Mouse (Mus musculus) neural tube, embryonic 11.5 days (tissue): ENCODE measurements at regions not wholly inside any gene's neighbourhood (a gene's known extent, or its start where the extent isn't known, plus 50 kb on each side); places are given as distances from the start of the nearest gene placed in this dataset.

Source experiments
- ATAC-seq: fragments of 200-750 bp; cut with Nextera tagmentation; 2 replicates; pipeline ENCODE4 v1.8.0; 2017; ENCODE audit warnings: moderate number of reproducible peaks, mild to moderate bottlenecking, moderate TSS enrichment, moderate library complexity; ENCODE audit not compliant: insufficient read depth, low FRiP score, low TSS enrichment
- DNase-seq: peaks from one replicate; pipeline ENCODE4 v3.0.0-alpha.2; 2015; ENCODE audit warnings: low spot score
- H3K27ac ChIP-seq: fragments of 300-500 bp; sonication (generic); 2 replicates; pipeline ENCODE4 v1.5.1; 2014; ENCODE audit warnings: low read depth, mild to moderate bottlenecking, low read length
- H3K27me3 ChIP-seq: fragments of 300-500 bp; sonication (generic); 2 replicates; pipeline ENCODE4 v1.6.1; 2014; ENCODE audit warnings: mild to moderate bottlenecking, low read length, mixed read lengths; ENCODE audit not compliant: control insufficient read depth, insufficient read depth
- H3K36me3 ChIP-seq: fragments of 300-500 bp; sonication (generic); 2 replicates; pipeline ENCODE4 v1.6.1; 2014; ENCODE audit warnings: mild to moderate bottlenecking, low read length, moderate library complexity, mixed read lengths; ENCODE audit not compliant: control insufficient read depth, insufficient read depth
- H3K4me1 ChIP-seq: fragments of 300-500 bp; sonication (generic); 2 replicates; pipeline ENCODE4 v1.6.1; 2014; ENCODE audit warnings: low read length, mixed read lengths; ENCODE audit not compliant: control insufficient read depth, insufficient read depth
- H3K4me2 ChIP-seq: fragments of 300-500 bp; sonication (generic); 2 replicates; pipeline ENCODE4 v1.6.1; 2014; ENCODE audit warnings: low read depth, mild to moderate bottlenecking, moderate library complexity
- H3K4me3 ChIP-seq: fragments of 300-500 bp; sonication (generic); 2 replicates; pipeline ENCODE4 v1.5.1; 2014; ENCODE audit warnings: low read depth, low read length
- H3K9ac ChIP-seq: fragments of 300-500 bp; sonication (generic); 2 replicates; pipeline ENCODE4 v1.6.1; 2014; ENCODE audit warnings: mild to moderate bottlenecking, low read length
- H3K9me3 ChIP-seq: fragments of 300-500 bp; sonication (generic); 2 replicates; pipeline ENCODE4 v1.6.1; 2016; ENCODE audit warnings: low read length; ENCODE audit not compliant: control insufficient read depth
- WGBS: fragments of 180-500 bp; shearing (Covaris S2); extraction: QIAGEN DNeasy Blood & Tissue Kit; methylation state at CpG from one replicate; pipeline ENCODE4 v1.1.7; 2014; 5-methylcytosine and 5-hydroxymethylcytosine counted together

DNA sequence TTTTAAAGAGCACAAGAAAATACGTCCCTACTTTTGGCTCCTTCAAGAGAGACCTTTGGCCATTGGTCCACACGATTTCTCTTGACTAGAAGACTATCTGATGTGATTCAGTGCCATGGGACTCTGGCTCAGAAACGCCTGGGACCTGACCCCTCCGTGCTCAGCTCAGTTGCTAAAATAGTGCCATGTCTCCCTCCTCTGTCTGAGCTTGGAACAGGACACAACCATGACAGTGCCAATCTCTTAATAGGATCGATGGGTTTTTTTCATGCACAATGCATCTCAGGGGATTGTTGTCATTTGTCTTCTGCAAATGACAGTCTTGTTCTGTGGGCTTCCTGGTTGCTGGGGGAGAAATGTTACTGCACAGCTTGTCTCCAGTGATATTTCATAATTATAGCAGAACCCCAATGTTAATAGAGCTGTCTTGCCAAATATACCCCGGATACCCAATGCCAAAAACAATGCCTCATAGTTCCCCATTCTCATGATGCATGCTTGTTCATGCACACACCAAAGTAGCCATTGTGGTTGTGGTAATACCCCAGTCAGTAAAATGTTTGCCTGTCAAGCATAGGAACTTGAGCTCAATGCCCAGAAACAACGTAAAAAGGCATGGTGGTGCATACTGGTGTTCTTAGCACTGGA lies 216.7 kb upstream of the Ercc4 start:
- 86% methylated on average over 7 of the region's 7 CpGs for WGBS
- DNase-seq (no peak), ATAC-seq (no peak)
- Histone ChIP-seq H3K4me1 (no peaks in the 10 kb centered on the region), H3K9me3 (no peaks in the 10 kb centered on the region), H3K27me3 (no peaks in the 10 kb centered on the region), H3K4me2 (no peak overlapping the region), H3K36me3 (no peaks in the 10 kb centered on the region), H3K4me3 (no peak overlapping the region), H3K27ac (no peak overlapping the region), H3K9ac (no peak overlapping the region)

- no peaks in the 10 kb centered on the region for H3K9me3 ChIP-seq
- H3K4me3 ChIP-seq = no peak overlapping the region
- H3K4me1 ChIP-seq = no peaks in the 10 kb centered on the region; the same call in 1 of the 2 replicates
- ATAC-seq (no peak), DNase-seq (no peak)
- no peak overlapping the region for H3K27ac ChIP-seq
- H3K36me3 ChIP-seq = no peaks in the 10 kb centered on the region
- no peaks in the 10 kb centered on the region for H3K27me3 ChIP-seq
- 87% methylated on average over 1 of the region's 1 CpGs for WGBS
- H3K4me2 ChIP-seq = no peak overlapping the region
- H3K9ac ChIP-seq = no peak overlapping the region
Observed at GRCm38 (mm10) chr16:12897267-12897666, 212.2 kb upstream of the Ercc4 start.

- Histone ChIP-seq H3K27ac (no peak overlapping the region), H3K4me1 (no peaks in the 10 kb centered on the region; the same call in 1 of the 2 replicates), H3K36me3 (no peaks in the 10 kb centered on the region), H3K27me3 (no peaks in the 10 kb centered on the region), H3K4me3 (no peak overlapping the region), H3K9ac (no peak overlapping the region), H3K9me3 (no peaks in the 10 kb centered on the region), H3K4me2 (no peak overlapping the region)
- no peak for ATAC-seq
- DNase-seq = no peak
- WGBS = 83% methylated on average over 8 of the region's 8 CpGs
Observed at GRCm38 (mm10) chr16:12900670-12901069, 208.8 kb upstream of the Ercc4 start.

DNA sequence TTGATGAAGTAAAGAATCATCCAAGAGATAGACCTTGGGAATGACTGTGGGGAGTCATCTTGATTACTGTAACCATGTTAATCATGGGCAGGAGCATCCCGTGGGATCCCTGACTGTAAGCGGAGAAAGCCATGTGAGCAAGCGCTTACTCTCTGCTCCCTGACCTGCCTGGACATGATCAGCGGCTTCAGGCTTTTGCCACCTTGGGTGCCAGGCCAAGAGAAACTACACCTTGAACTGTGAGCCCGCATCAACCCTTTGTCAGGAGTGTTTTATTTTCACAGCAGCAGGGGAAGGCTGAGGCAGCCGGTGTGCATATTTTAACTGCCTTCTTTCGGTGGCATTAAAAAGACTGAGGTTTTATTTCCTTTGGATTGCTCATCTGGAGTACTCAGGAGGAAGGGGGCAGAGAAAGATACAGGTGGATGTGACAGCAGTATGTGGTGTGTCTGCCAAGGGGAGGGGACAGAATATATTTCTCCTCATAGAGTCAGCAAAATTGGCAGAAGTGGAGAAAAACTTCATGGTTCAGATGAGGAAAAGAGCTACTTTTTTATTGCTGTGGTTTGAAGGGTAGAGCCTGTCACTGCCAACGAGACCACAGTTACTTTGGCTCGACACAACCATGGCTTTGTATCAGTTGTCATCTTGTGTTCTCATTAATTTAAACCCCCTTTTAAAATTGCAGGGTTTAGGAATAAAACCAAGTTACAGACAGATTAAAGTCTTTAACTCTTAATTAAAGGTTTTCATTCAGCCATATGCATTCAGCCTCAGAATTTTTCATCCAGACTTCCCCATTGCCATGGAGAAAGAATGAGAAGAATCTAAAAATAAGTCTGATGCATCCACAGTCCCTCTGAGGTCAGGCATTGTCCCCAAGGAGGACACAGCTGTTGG lies 208.1 kb upstream of the Ercc4 start:
- Histone ChIP-seq H3K9ac (no peak overlapping the region), H3K36me3 (no peaks in the 10 kb centered on the region), H3K4me3 (no peak overlapping the region), H3K27ac (no peak overlapping the region), H3K4me2 (no peak overlapping the region), H3K4me1 (no peaks in the 10 kb centered on the region; the same call in 1 of the 2 replicates), H3K9me3 (no peaks in the 10 kb centered on the region), H3K27me3 (no peaks in the 10 kb centered on the region)
- no peak for DNase-seq
- 67% methylated on average over 9 of the region's 9 CpGs for WGBS
- ATAC-seq = 0 out of 2 replicates have a peak, but pooled peaks have one; percentile 9

GRCm38 (mm10) chr16:12901996-12902319 lies 207.5 kb upstream of the Ercc4 start:
- H3K9me3 ChIP-seq = no peaks in the 10 kb centered on the region
- no peak; the same call in 1 of the 2 replicates for ATAC-seq
- no peaks in the 10 kb centered on the region; the same call in 1 of the 2 replicates for H3K4me1 ChIP-seq
- DNase-seq = no peak
- no peak overlapping the region for H3K9ac ChIP-seq
- no peak overlapping the region for H3K4me3 ChIP-seq
- no peak overlapping the region for H3K4me2 ChIP-seq
- H3K27ac ChIP-seq = no peak overlapping the region
- no peaks in the 10 kb centered on the region for H3K27me3 ChIP-seq
- no peaks in the 10 kb centered on the region for H3K36me3 ChIP-seq

DNA sequence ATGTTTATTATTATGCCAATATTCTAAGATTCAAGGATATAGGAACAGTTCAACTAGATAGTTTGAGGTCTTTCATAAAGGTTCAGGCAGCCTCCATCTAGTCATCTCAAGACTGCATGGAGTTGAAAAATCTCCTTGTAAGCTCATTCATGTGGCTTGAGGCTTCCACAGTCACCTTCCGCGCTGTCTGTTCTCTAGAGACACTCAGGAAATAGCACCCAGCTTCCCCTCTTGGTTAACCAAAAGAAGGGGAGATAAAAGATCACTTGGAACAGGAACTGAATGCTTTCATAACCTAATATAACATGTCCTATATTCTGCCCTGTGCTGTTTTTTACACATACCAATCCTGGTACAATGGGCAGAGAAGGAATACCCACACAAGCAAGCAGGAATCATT lies 206.3 kb upstream of the Ercc4 start:
- Histone ChIP-seq H3K9me3 (no peaks in the 10 kb centered on the region), H3K27me3 (no peaks in the 10 kb centered on the region), H3K36me3 (no peaks in the 10 kb centered on the region), H3K27ac (no peak overlapping the region), H3K4me1 (no peaks in the 10 kb centered on the region; the same call in 1 of the 2 replicates), H3K9ac (no peak overlapping the region), H3K4me3 (no peak overlapping the region), H3K4me2 (no peak overlapping the region)
- WGBS = 97% methylated on average over 2 of the region's 2 CpGs
- no peak for ATAC-seq
- DNase-seq = no peak

DNA sequence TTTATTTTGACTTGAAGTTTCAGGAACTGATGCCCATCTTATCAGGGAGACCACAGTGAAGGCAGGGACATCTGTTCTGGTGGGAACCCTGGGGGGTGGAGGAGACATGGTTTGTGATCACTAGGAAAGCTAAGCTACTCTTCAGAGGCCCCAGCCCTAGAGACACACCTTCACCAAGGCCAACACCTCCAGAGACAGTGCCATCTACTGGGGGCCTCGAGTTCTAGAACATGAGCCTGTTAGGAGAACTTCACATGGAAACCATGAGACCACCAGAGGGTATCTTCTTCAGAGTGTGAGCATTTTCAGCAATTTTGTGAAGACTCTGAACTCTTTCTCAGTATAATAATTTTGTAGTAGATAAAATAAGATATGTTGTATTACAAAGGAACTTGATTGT lies 204.5 kb upstream of the Ercc4 start:
- no peak for DNase-seq
- H3K4me1 ChIP-seq = no peaks in the 10 kb centered on the region; the same call in 1 of the 2 replicates

DNA sequence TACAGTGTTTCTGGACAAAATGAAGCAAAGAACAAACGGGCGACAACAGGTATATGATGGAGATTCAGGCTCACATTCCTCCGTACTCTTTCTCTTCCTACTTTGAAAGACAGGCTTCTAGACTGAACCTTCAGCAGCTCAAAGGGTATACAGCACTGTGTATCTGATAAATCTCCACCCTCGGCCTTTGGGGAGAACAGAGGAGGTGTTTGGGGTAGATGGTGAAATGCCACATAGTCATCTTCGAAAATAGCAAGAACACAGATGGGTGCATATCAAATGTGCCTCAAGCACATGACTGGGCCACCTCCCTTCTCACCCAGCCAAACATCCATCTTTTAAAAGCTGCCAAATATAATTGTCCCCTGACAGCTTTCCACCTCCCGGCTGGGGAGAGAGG lies 184.8 kb upstream of the Ercc4 start:
- no peaks in the 10 kb centered on the region for H3K4me1 ChIP-seq
- WGBS = 91% methylated on average over 6 of the region's 6 CpGs

More for the DNA sequence above, 204.5 kb upstream of the Ercc4 start:
- Histone ChIP-seq H3K4me2 (no peak overlapping the region), H3K9me3 (no peaks in the 10 kb centered on the region), H3K36me3 (no peaks in the 10 kb centered on the region), H3K27me3 (no peaks in the 10 kb centered on the region), H3K27ac (no peak overlapping the region), H3K4me3 (no peak overlapping the region), H3K9ac (no peak overlapping the region)
- ATAC-seq = no peak
- WGBS = 50% methylated on average over 1 of the region's 1 CpGs

GRCm38 (mm10) chr16:12925931-12926330 lies 183.6 kb upstream of the Ercc4 start:
- ATAC-seq = no peak
- H3K4me1 ChIP-seq = no peaks in the 10 kb centered on the region
- H3K4me3 ChIP-seq = no peak overlapping the region
- no peak for DNase-seq
- H3K4me2 ChIP-seq = no peak overlapping the region
- H3K27ac ChIP-seq = no peak overlapping the region
- 84% methylated on average over 9 of the region's 9 CpGs for WGBS
- H3K36me3 ChIP-seq = no peaks in the 10 kb centered on the region
- no peaks in the 10 kb centered on the region for H3K27me3 ChIP-seq
- H3K9ac ChIP-seq = no peak overlapping the region
- no peaks in the 10 kb centered on the region for H3K9me3 ChIP-seq

More for the DNA sequence above, 184.8 kb upstream of the Ercc4 start:
- ATAC-seq (no peak), DNase-seq (no peak)
- Histone ChIP-seq H3K36me3 (no peaks in the 10 kb centered on the region), H3K4me3 (no peak overlapping the region), H3K27me3 (no peaks in the 10 kb centered on the region), H3K9me3 (no peaks in the 10 kb centered on the region), H3K27ac (no peak overlapping the region), H3K9ac (no peak overlapping the region), H3K4me2 (no peak overlapping the region)
